Mouse (Mus musculus) testis, adult 2 months (tissue): ENCODE measurements at regions not wholly inside any gene's neighbourhood (a gene's known extent, or its start where the extent isn't known, plus 50 kb on each side); places are given as distances from the start of the nearest gene placed in this dataset.

Experiments used
- CTCF ChIP-seq: fragments of 200-500 bp; IDR thresholded peaks from 2 replicates; pipeline ENCODE4 v1.5.1; 2012; ENCODE audit warnings: low read depth, mild to moderate bottlenecking, inconsistent platforms, low read length, moderate library complexity; ENCODE audit not compliant: control insufficient read depth, insufficient read depth, insufficient replicate concordance
- POLR2A ChIP-seq: fragments of 200-500 bp; IDR thresholded peaks from 2 replicates; pipeline ENCODE4 v1.6.1; 2012; ENCODE audit warnings: low read depth, mild to moderate bottlenecking, inconsistent platforms, low read length, moderate library complexity; ENCODE audit not compliant: control insufficient read depth

GRCm38 (mm10) chr5:64468307-64468706 is 312.2 kb downstream of the Tbc1d1 start:
- TF ChIP-seq CTCF = no peak
- no peak for TF ChIP-seq POLR2A
